Mouse (Mus musculus) neural tube, embryonic 11.5 days (tissue): ENCODE measurements around the gene Akap11. TPM values are rescaled to one million over a fixed set of nuclear protein-coding genes. Genes with fewer than 3 reads are reported as not detected.
"Not testable (repeated sequence)": the region's sequence is repeated elsewhere in the genome, so short reads cannot be mapped to it uniquely, and the experiment has no call there.

Experiments
- ATAC-seq: fragments of 200-750 bp; cut with Nextera tagmentation; 2 replicates; pipeline ENCODE4 v1.8.0; 2017; ENCODE audit warnings: moderate number of reproducible peaks, mild to moderate bottlenecking, moderate TSS enrichment, moderate library complexity; ENCODE audit not compliant: insufficient read depth, low FRiP score, low TSS enrichment
- DNase-seq: peaks from one replicate; pipeline ENCODE4 v3.0.0-alpha.2; 2015; ENCODE audit warnings: low spot score
- H3K27ac ChIP-seq: fragments of 300-500 bp; sonication (generic); 2 replicates; pipeline ENCODE4 v1.5.1; 2014; ENCODE audit warnings: low read depth, mild to moderate bottlenecking, low read length
- H3K27me3 ChIP-seq: fragments of 300-500 bp; sonication (generic); 2 replicates; pipeline ENCODE4 v1.6.1; 2014; ENCODE audit warnings: mild to moderate bottlenecking, low read length, mixed read lengths; ENCODE audit not compliant: control insufficient read depth, insufficient read depth
- H3K36me3 ChIP-seq: fragments of 300-500 bp; sonication (generic); 2 replicates; pipeline ENCODE4 v1.6.1; 2014; ENCODE audit warnings: mild to moderate bottlenecking, low read length, moderate library complexity, mixed read lengths; ENCODE audit not compliant: control insufficient read depth, insufficient read depth
- H3K4me1 ChIP-seq: fragments of 300-500 bp; sonication (generic); 2 replicates; pipeline ENCODE4 v1.6.1; 2014; ENCODE audit warnings: low read length, mixed read lengths; ENCODE audit not compliant: control insufficient read depth, insufficient read depth
- H3K4me2 ChIP-seq: fragments of 300-500 bp; sonication (generic); 2 replicates; pipeline ENCODE4 v1.6.1; 2014; ENCODE audit warnings: low read depth, mild to moderate bottlenecking, moderate library complexity
- H3K4me3 ChIP-seq: fragments of 300-500 bp; sonication (generic); 2 replicates; pipeline ENCODE4 v1.5.1; 2014; ENCODE audit warnings: low read depth, low read length
- H3K9ac ChIP-seq: fragments of 300-500 bp; sonication (generic); 2 replicates; pipeline ENCODE4 v1.6.1; 2014; ENCODE audit warnings: mild to moderate bottlenecking, low read length
- H3K9me3 ChIP-seq: fragments of 300-500 bp; sonication (generic); 2 replicates; pipeline ENCODE4 v1.6.1; 2016; ENCODE audit warnings: low read length; ENCODE audit not compliant: control insufficient read depth
- WGBS: fragments of 180-500 bp; shearing (Covaris S2); extraction: QIAGEN DNeasy Blood & Tissue Kit; methylation state at CpG from one replicate; pipeline ENCODE4 v1.1.7; 2014; 5-methylcytosine and 5-hydroxymethylcytosine counted together
- polyA plus RNA-seq: library from polyadenylated mRNA; unstranded; fragments of >200 nt; fragmentation: Nextera tagmentation; extraction: Ambion mirVana; gene quantifications from 2 replicates; pipeline ENCODE4 v1.2.1, GENCODE M21; 2014

The Akap11 gene
- polyA plus RNA-seq, 1 experiment from 2014 or later, result 21.2 TPM

DNA sequence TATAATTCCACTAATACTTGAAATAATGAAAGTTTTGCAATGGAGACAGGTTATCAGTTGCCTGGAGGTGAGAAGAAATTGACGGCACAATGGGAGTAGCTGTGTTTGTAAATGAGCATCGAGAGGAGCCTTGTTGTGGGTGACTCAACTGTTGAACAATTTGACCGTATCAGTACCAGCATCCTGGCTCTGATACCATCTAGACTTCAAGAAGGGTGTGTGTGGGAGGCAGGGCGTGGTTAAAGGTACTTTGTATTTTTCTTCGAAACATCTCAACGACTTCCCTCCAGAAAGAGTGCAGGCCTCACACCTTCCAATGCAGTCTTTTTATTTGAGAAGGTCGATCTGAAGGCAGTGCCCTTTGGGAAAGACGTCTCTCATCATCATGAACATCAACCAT lies 22.4 kb upstream of the Akap11 start:
- H3K36me3 ChIP-seq, result no peaks in the 10 kb centered on the region
- H3K9me3 ChIP-seq, result no peaks in the 10 kb centered on the region
- H3K4me1 ChIP-seq, result no peaks in the 10 kb centered on the region
- no peaks in the 10 kb centered on the region for H3K27me3 ChIP-seq
- H3K4me2 ChIP-seq, result no peak overlapping the region
- H3K9ac ChIP-seq, result no peak overlapping the region
- WGBS, result 94% methylated on average over 8 of the region's 8 CpGs
- no peak overlapping the region for H3K27ac ChIP-seq
- DNase-seq, result no peak
- ATAC-seq, result no peak
- H3K4me3 ChIP-seq, result no peak overlapping the region

- not testable (repeated sequence) for H3K4me1 ChIP-seq
These were observed 18.2 kb upstream of the Akap11 start for GRCm38 (mm10) chr14:78554830-78555229.

GRCm38 (mm10) chr14:78553661-78554060 lies 17.1 kb upstream of the Akap11 start:
- H3K27me3 ChIP-seq, result no peaks in the 10 kb centered on the region
- H3K4me3 ChIP-seq, result no peak overlapping the region
- no peaks in the 10 kb centered on the region for H3K36me3 ChIP-seq
- no peak overlapping the region for H3K9ac ChIP-seq
- H3K4me1 ChIP-seq, result no peaks in the 10 kb centered on the region
- no peak for DNase-seq
- no peak overlapping the region for H3K27ac ChIP-seq
- 93% methylated on average over 6 of the region's 6 CpGs for WGBS
- H3K9me3 ChIP-seq, result no peaks in the 10 kb centered on the region
- H3K4me2 ChIP-seq, result no peak overlapping the region
- ATAC-seq, result no peak

More at GRCm38 (mm10) chr14:78554830-78555229, 18.2 kb upstream of the Akap11 start:
- not testable (repeated sequence) for H3K4me2 ChIP-seq, H3K9me3 ChIP-seq, H3K27me3 ChIP-seq, H3K9ac ChIP-seq, ATAC-seq, DNase-seq, H3K4me3 ChIP-seq, H3K27ac ChIP-seq, H3K36me3 ChIP-seq
- 80% methylated on average over 3 of the region's 3 CpGs for WGBS

- H3K4me1 ChIP-seq, result no peaks in the 10 kb centered on the region
- DNase-seq, result no peak
- H3K4me3 ChIP-seq, result no peak overlapping the region
- whole genome bisulfite sequencing, result 83% methylated on average over 6 of the region's 6 CpGs
- no peaks in the 10 kb centered on the region for H3K36me3 ChIP-seq
- H3K4me2 ChIP-seq, result no peak overlapping the region
- no peak overlapping the region for H3K9ac ChIP-seq
- no peaks in the 10 kb centered on the region for H3K27me3 ChIP-seq
- H3K27ac ChIP-seq, result no peak overlapping the region
- H3K9me3 ChIP-seq, result no peaks in the 10 kb centered on the region
- no peak for ATAC-seq
These were observed 12.2 kb upstream of the Akap11 start for GRCm38 (mm10) chr14:78548807-78549206.

DNA sequence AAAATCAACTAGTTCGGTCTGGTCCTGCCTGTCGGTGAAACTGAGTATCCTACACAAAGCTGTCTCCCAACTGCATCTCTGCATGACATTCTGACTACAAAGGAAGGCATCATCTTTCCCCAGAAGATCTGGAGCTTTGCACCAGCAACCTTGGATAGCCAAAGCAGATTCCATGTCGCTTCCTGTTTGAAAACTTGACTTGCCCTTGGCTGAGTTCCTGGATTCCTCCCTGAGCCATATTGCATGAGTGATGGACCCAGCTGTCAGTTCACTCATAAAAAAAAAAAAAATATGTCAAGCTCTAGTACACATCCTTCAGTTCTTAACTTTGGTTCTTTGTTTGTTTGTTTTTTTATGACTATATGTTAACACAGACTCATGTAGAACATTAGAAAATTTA lies 4.7 kb upstream of the Akap11 start:
- Histone ChIP-seq H3K4me1 (peaks cover 3% of the 10 kb centered on the region), H3K4me3 (no peak overlapping the region), H3K27me3 (no peaks in the 10 kb centered on the region), H3K9me3 (no peaks in the 10 kb centered on the region), H3K36me3 (no peaks in the 10 kb centered on the region), H3K4me2 (no peak overlapping the region), H3K9ac (no peak overlapping the region), H3K27ac (no peak overlapping the region)
- ATAC-seq (no peak), DNase-seq (no peak)
- WGBS, result 85% methylated on average over 3 of the region's 3 CpGs

DNA sequence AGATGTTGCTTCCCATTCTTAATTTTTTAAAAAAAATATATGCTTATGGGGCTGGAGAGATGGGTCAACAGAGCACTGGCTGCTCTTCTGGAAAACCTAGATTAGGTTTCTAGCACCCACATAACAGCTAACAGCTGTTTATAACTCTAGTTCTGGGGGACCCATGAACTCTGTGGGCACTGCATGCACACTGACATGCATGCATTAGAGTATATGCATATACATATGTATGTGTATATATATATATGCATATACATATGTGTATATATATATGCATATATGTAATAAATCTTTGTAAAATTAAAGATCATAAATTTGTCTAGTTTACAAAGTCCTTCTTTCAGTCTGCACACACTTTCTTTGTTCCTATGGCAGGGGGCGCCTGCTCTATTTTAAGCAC lies 3.2 kb upstream of the Akap11 start:
- H3K9me3 ChIP-seq, result no peaks in the 10 kb centered on the region
- H3K27ac ChIP-seq, result no peak overlapping the region
- no peak for DNase-seq
- H3K27me3 ChIP-seq, result no peaks in the 10 kb centered on the region
- ATAC-seq, result no peak
- no peaks in the 10 kb centered on the region for H3K36me3 ChIP-seq
- H3K4me3 ChIP-seq, result no peak overlapping the region
- no peak overlapping the region for H3K4me2 ChIP-seq
- 96% methylated on average over 1 of the region's 1 CpGs for WGBS
- H3K4me1 ChIP-seq, result peaks cover 6% of the 10 kb centered on the region
- no peak overlapping the region for H3K9ac ChIP-seq

- H3K27ac ChIP-seq, result no peak overlapping the region
- no peak overlapping the region for H3K4me2 ChIP-seq
- H3K36me3 ChIP-seq, result no peaks in the 10 kb centered on the region
- H3K9ac ChIP-seq, result no peak overlapping the region
- ATAC-seq (no peak), DNase-seq (peak; percentile 26)
- no peaks in the 10 kb centered on the region for H3K9me3 ChIP-seq
- 52% methylated on average over 5 of the region's 5 CpGs for WGBS
- no peak overlapping the region for H3K4me3 ChIP-seq
- H3K27me3 ChIP-seq, result no peaks in the 10 kb centered on the region
- peaks cover 6% of the 10 kb centered on the region for H3K4me1 ChIP-seq
These were observed 2.1 kb upstream of the Akap11 start for GRCm38 (mm10) chr14:78538572-78539320.

DNA sequence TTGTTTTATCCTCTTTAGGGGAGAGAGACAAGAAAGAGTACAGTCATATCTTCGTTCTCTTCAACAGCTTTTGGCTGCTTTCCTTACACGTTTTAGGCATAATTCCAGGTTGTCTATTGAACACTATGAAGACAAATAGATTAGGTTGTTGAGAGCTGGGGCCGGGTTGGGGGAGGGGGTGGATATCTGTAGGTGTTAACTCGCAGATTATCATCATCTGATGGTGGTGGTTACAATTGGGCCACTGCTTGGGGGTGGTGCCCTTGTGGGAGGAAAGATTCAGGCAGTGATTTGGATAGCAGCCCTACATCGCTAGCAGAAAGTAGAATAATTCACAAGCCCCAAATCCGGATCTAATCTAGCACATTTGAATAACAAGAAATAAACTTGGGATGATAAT lies 943 bp upstream of the Akap11 start:
- 49% methylated on average over 6 of the region's 6 CpGs for WGBS
- H3K36me3 ChIP-seq, result no peaks in the 10 kb centered on the region
- no peaks in the 10 kb centered on the region for H3K27me3 ChIP-seq
- no peak overlapping the region for H3K9ac ChIP-seq
- H3K4me1 ChIP-seq, result peaks cover 6% of the 10 kb centered on the region
- DNase-seq (no peak), ATAC-seq (no peak)
- H3K4me3 ChIP-seq, result no peak overlapping the region
- H3K4me2 ChIP-seq, result peak overlapping the region; percentile 48; the same call in 1 of the 2 replicates
- no peak overlapping the region for H3K27ac ChIP-seq
- H3K9me3 ChIP-seq, result no peaks in the 10 kb centered on the region

DNA sequence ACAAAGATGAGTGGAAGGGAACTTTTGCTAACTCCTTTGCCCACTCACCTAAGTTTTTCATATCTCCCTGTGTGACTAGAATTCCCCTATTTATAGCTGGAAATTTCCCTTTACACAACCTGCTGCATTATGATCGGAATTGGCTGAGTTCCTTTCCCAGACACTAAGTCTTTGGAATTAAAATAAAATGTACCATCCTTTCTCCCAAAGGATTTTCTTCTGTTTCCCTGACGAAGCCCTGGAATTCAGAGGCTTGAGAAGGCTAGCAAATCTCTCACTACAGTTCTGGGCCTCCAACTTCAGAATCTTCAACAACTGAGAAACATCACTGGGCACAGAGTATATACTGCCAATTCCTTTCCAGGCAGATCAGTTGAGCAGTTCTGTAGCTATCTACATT lies 1.2 kb downstream of the Akap11 start:
- ATAC-seq (no peak), DNase-seq (no peak)
- Histone ChIP-seq H3K4me3 (peak overlapping the region; percentile 85), H3K27ac (no peak overlapping the region), H3K9me3 (no peaks in the 10 kb centered on the region), H3K4me1 (peaks cover 6% of the 10 kb centered on the region), H3K27me3 (no peaks in the 10 kb centered on the region), H3K36me3 (no peaks in the 10 kb centered on the region), H3K9ac (peak overlapping the region; percentile 93), H3K4me2 (peak overlapping the region; percentile 48)
- 65% methylated on average over 2 of the region's 2 CpGs for WGBS
